Mouse (Mus musculus) inflammation-experienced regulatory T-cells, adult 6 months (primary cell): ENCODE data around the gene Polr2c. TPM values are rescaled to one million over a fixed set of nuclear protein-coding genes. Genes with fewer than 3 reads are reported as not detected.

Experiments
- polyA plus RNA-seq, 3 experiments: library from polyadenylated mRNA; unstranded; fragments of 100-300 nt; shearing (Covaris generic); gene quantifications; one replicate each; pipeline ENCODE4 v1.2.1; 2017

Gene Polr2c
- polyA plus RNA-seq, 3 experiments from 2014 or later = 85.4 to 108 (median 104) TPM

Other genes starting within 250 kb of the Polr2c start
- 10 to 100 TPM; 24.0 to 32.2 (median 29.5) TPM for gene Arl2bp, start 190.8 kb upstream of the Polr2c start, polyA plus RNA-seq
- 1 to 10 TPM in 1 of 3 experiments, not detected in 2; 1.0 TPM for gene Pllp, start 161.2 kb upstream of the Polr2c start, polyA plus RNA-seq
- not detected for gene Ccl22, start 111.9 kb upstream of the Polr2c start, polyA plus RNA-seq
- gene Cx3cl1, start 85.4 kb upstream of the Polr2c start, polyA plus RNA-seq = under 1 TPM in 1 of 3 experiments, not detected in 2; 0.38 TPM
- gene Ccl17, start 47.0 kb upstream of the Polr2c start, polyA plus RNA-seq = not detected
- gene Coq9, start 19.1 kb upstream of the Polr2c start, polyA plus RNA-seq = 10 to 100 TPM; 35.5 to 40.6 (median 37.5) TPM
- 100 to 1,000 TPM; 107 to 149 (median 110) TPM for gene Ciapin1, start 19.1 kb upstream of the Polr2c start, polyA plus RNA-seq
- under 1 TPM; 0.35 to 0.50 (median 0.50) TPM for gene Dok4, start 18.9 kb downstream of the Polr2c start, polyA plus RNA-seq
- gene Ccdc102a, start 60.6 kb downstream of the Polr2c start, polyA plus RNA-seq = 1 to 10 TPM in 1 of 3 experiments, under 1 TPM in 2; 0.24 to 1.0 (median 0.25) TPM
- 1 to 10 TPM; 1.8 to 4.3 (median 4.1) TPM for gene Adgrg5, start 66.2 kb downstream of the Polr2c start, polyA plus RNA-seq
- gene Adgrg1, start 117.3 kb downstream of the Polr2c start, polyA plus RNA-seq = 1 to 10 TPM in 2 of 3 experiments, under 1 TPM in 1; 0.52 to 5.5 (median 4.5) TPM
- under 1 TPM in 2 of 3 experiments, not detected in 1; 0.24 to 0.26 TPM for gene Adgrg3, start 160.2 kb downstream of the Polr2c start, polyA plus RNA-seq
- gene Drc7, start 197.7 kb downstream of the Polr2c start, polyA plus RNA-seq = not detected
- gene Katnb1, start 223.7 kb downstream of the Polr2c start, polyA plus RNA-seq = 10 to 100 TPM; 16.4 to 23.4 (median 17.0) TPM